Mouse (Mus musculus) heart, postnatal 10 days (tissue): Measurements from ENCODE around the gene Acot3. TPM values are rescaled to one million over a fixed set of nuclear protein-coding genes. Genes with fewer than 3 reads are reported as not detected.
"Not testable (repeated sequence)": the region's sequence is repeated elsewhere in the genome, so short reads cannot be mapped to it uniquely, and the experiment has no call there.

ENCODE experiments used
- DNase-seq, 2 experiments: peaks; one replicate each; pipeline ENCODE4 v3.0.0; 2021
- intact Hi-C: fragments of 180-260 bp; cut with DNase I; formaldehyde crosslinking; loops from one replicate; pipeline ENCODE4 v1.15.1; 2025
- total RNA-seq, 2 experiments: library from RNA; stranded (reverse); gene quantifications; 2 replicates each; pipeline ENCODE4 v1.2.3; 2021

Gene Acot3
- total RNA-seq, 2 experiments from 2014 or later: 2.6 to 3.7 TPM

DNA sequence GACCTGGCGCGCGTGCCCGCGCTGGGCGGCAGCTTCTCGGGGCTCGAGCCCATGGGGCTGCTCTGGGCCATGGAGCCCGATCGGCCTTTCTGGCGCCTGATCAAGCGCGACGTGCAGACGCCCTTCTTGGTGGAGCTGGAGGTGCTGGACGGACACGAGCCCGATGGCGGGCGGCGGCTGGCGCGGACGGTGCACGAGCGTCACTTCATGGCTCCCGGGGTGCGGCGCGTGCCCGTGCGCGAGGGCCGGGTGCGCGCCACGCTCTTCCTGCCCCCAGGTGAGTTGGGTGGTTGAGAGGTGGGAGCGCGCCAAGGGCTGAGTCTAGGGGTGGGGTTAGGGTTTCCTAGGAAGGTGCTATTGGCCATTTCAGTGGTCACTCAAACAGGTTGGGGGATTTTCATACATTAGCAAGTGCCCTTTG lies 13.2 kb upstream of the Acot3 start, which contains the start of gene Gm49366:
Gene Gm49366 (plus strand): TSS at position 245 of the 421 bp plus-strand sequence.
- peak; percentile 56 to 68 for DNase-seq
- intact Hi-C loops: loop anchor here (10.0 kb wide), 1 partner anchor 324 kb away; no protein-coding TSS in a partner anchor

DNA sequence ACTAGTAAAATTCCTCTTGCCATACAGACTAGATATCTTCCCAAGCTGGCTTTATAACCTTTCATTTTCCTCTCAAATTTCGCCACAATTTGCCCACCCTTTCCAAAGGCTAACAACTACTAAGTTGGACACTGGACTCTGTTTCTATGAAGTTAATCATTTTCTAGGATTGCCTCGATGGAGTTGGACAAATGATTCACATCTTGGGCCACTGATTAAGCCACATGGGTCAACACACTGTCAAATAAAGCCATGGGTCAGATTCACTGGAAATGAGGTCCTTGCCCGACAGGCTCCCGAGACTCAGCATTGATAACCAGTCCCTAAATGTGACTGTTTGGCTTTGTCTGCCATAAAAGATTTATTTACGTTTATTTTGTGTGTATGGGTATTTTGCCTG lies 9.7 kb upstream of the Acot3 start:
- no peak for DNase-seq
- intact Hi-C loops: no loop called here

DNA sequence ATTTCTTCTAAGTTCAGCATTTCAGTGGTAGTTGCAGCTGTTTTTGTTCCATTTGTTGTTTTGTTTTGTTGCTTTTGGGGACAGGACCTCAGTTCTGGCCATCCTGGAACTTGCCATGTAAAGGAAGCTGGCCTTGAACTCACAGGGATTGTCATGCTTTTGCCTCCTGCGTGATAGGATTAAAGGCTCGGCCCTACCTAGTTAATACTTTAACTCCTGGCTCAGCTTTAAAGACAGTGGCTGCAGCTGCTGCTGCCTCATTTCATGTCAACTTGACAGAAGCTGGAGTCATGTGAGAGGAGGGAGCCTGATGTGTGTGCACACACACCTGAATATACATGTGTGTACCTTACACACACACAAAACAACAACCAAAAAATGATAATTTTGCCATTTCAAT lies 7.9 kb upstream of the Acot3 start:
- intact Hi-C loops: no loop called here
- no peak for DNase-seq

DNA sequence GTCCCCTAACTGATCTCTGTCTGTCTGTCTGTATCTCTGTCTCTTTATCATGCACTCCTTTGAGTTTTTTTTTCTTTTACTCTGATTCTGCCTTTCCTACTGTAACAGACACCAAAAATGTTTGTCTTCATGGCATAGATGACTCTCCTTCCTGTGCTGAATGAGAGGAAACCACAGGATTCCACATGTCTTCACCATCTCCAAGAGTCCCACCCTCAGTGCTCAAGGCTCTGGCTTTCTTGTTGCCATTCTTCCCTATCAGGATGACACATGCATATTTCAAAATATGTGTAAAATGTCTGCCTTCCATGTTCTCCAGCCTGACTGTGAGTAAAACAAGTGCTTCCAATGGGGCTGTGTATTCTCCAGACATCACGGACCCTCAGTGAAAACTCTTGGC lies 5.0 kb upstream of the Acot3 start:
- DNase-seq: no peak
- intact Hi-C loops: no loop called here

DNA sequence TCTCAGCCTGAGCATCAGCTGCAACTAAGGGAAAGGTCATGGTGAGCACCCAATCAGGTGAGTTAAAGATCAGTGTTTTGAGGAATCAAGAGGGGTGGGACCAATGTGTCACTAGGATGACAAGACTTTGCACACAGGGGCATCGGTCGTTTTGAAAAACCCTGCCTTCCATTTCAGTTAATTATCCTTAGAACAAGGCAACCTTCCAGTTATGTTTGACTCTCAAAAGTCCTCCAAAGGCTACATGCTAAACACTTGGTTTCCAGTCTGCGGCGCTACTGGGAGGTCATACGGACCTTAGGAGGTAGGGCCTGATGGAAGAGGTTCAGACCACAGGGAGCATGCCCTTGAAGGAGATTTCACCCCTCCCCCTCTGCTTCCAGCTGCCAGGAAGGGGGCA lies 1.2 kb upstream of the Acot3 start:
- intact Hi-C loops, DNase-seq: not testable (repeated sequence)

DNA sequence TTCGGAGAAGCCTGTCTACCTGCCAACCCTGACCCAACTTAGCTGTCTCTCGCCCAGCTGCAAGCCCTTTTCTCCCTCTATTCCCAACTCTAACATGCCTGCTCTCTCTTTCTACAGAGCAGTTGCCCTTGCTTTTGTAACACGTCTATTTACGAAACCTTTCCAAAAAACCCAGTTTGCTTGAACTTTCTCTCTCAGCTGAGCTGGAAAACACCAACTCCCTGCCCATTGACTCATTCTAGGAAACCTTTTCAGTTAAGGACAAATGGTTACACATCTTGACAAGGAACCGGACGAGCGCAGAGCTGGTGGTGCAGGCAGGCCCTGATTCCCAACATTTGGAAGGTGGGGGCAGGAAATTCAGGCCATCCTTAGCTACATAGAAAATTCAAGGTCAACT lies 665 bp downstream of the Acot3 start:
- intact Hi-C loops: no loop called here
- no peak for DNase-seq

DNA sequence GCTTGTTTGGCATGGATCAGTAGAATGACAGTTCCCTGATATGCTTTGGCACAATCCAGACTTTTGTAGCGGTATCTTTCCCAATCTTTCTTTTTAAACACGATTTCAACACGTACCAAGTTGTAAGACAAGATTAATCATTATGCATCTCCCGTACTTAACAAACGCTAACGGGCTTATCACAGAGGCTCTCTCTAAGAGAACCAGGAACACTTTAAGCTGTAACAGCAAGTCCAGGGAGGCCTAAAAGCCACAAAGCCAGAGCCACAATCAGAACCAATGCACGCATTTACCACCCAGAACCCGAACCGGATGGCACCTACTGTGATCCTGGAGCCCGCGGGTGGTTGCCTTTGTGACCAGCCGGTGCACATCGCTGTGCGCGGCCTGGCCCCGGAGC lies 1.2 kb downstream of the Acot3 start:
- peak; percentile 16 to 30 for DNase-seq
- intact Hi-C loops: no loop called here

DNA sequence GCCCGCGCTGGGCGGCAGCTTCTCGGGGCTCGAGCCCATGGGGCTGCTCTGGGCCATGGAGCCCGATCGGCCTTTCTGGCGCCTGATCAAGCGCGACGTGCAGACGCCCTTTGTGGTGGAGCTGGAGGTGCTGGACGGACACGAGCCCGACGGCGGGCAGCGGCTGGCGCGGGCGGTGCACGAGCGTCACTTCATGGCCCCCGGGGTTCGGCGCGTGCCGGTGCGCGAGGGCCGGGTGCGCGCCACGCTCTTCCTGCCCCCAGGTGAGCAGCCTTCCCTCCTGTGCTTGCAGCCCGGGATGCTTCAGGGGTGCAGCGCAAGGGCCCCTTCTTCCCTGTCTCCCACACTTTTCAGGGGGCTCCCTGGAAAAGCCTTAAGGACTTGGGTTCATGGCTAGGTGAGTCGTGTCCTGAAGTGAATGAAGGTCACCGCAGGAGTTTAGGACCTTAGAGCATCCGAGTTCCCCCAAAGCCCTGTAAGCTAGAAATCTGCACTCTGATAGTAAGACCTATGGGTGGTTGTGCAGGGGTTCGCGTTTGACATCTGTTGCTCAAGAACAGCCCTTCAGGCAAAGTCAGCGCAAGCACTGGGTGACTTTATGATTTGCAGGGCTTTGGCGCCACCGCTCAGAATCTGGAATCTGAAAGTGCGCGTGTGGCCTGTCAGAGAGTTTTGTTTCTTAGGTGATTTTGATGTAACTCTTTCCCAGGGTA lies 1.9 kb downstream of the Acot3 start:
- peak; percentile 50 to 53 for DNase-seq
- intact Hi-C loops: loop anchor here (2.0 kb wide), 1 partner anchor 83 kb away; no protein-coding TSS in a partner anchor

DNA sequence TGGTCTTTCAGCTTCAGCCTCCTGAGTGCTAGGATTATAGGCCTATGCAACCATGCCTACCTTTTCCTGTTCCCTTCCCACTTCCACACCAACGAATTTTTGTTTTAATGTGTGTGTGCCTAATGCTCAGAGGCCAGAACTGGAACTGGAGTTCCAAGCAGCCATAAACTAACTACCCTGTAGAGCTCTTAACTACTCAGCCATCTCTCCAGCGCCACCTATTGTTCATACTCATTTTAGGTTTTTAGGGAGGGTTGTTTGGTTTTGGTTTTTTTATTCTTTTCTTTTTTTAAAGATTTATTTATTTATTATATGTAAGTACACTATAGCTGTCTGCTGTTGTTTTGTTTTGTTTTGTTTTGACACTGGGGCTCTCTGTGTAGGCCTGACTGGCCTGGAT lies 9.0 kb downstream of the Acot3 start:
- peak; percentile 6 to 57 for DNase-seq

DNA sequence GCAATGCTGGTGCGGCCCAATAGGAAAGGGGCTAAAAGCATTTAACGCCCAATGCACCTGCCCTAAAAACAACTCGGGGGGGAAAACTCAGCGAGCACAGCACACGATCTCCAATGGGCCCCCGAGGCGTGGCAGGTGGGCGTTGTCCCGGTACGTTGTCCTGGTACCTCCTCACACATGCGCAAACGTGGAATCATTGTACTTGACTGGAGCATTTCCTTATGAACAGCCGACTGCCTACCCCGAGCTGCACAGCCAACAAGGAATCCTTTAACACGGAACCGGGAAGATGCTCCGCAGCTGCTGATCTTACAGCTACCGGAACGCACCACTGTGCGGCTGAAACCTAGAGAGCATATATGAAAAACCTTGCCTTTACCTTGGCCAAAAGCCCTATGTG lies 10.4 kb downstream of the Acot3 start:
- DNase-seq: no peak
- intact Hi-C loops: loop anchor here (5.0 kb wide), 1 partner anchor 350 kb away; no protein-coding TSS in a partner anchor

More for the DNA sequence above, 9.0 kb downstream of the Acot3 start:
- intact Hi-C loops: loop anchor here (2.0 to 5.0 kb wide), 2 partner anchors 88 to 349 kb away; no protein-coding TSS in a partner anchor

DNA sequence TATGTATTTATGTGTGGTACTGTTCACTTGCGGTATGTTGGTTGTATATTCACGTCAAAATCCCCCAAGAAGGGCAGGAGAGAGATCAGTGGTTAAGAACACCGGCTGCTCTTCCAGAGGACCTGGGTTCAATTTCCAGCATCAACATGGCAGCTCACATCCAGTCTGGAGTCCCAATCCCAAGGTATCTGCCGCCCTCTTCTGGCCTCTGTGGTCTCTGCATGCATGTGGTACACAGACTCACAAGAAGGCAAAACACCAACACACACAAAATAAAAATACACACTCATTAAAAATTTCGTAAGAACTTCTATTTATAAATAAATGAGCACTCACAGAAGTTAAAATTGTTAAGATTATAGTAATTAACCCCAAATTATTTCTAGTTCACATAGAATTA lies 11.3 kb downstream of the Acot3 start:
- intact Hi-C loops: loop anchor here (5.0 kb wide), 1 partner anchor 351 kb away; no protein-coding TSS in a partner anchor
- peak in 1 of 2 experiments; percentile 28 for DNase-seq

DNA sequence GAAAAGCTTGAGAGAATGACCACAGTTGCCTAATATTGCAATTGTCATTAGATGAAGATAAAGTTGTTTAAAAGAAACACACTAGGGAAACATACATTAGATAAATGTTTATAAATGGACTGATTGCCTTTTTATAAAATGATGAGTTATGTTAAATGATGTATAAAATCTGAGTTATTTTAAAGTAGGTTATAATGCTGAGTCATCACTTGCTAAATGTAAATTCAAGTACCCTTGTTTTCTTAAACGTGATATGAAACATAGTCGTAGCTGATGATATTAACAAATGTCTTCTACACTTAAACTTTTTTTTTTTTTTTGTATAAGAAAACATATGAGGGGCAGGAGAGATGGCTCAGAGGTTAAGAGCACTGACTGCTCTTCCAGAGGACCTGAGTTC lies 11.9 kb downstream of the Acot3 start:
- no peak for DNase-seq
- intact Hi-C loops: loop anchor here (5.0 kb wide), 1 partner anchor 352 kb away; no protein-coding TSS in a partner anchor

DNA sequence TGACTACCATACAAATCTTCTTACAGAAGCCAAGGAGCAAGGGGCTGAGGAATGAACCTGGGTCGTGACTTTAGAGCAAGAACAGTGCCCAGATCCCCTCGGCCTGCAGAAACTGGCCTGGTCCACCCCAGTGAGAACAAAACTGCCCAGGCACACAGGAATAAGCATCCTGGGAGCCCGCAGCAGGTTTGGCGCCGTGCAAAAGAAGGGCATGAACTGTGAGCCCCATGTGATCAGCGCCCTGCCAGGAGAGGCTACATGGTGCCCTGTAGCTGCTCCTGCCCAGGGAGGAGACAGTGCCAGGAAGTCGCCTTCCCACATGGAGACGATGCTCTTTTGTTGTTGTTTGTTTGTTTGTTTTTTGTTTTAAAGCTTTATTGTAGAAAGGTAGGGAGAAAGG lies 12.7 kb downstream of the Acot3 start:
- DNase-seq: peak in 1 of 2 experiments; percentile 11
- intact Hi-C loops: loop anchor here (5.0 kb wide), 1 partner anchor 352 kb away; no protein-coding TSS in a partner anchor

DNA sequence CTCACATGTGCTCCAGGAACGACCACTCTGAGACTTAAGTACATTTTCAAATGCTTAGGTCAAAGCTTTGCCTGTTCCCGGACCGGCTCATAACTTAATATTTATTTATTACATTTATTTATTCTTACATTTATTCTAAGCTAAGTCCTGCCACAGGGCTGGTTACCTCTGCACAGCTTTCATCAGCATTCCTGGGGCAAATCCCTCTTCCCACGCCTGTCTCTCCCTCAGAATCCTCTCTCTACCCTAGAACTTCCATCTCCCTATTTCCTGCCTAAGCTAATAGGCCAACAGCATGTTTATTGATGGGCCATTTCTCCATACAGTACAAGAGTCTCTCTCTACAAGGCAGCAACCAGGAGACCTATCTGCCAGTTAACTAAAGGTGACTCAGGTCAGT lies 15.8 kb downstream of the Acot3 start:
- intact Hi-C loops: no loop called here

DNA sequence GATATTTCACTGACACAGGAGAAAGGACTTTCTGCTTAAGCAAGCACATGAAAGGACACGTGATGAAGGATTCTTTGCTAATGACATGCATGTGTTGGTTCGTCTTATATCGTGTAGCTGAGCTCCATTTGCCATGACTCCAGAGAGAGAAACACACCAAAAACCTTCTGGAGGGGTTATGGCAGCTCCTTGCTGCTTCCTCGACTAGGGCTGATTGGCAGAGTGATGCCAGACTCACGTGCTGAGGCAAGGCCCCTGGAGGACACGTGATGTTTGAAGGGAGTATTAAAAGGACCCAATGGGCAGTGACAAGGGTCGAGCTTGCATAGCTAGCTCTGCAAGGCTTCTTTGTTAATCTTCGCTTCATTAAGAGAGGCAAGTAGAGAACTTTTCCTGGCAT lies 16.4 kb downstream of the Acot3 start:
- DNase-seq: no peak
- intact Hi-C loops: no loop called here

More for the DNA sequence above, 15.8 kb downstream of the Acot3 start:
- no peak for DNase-seq

DNA sequence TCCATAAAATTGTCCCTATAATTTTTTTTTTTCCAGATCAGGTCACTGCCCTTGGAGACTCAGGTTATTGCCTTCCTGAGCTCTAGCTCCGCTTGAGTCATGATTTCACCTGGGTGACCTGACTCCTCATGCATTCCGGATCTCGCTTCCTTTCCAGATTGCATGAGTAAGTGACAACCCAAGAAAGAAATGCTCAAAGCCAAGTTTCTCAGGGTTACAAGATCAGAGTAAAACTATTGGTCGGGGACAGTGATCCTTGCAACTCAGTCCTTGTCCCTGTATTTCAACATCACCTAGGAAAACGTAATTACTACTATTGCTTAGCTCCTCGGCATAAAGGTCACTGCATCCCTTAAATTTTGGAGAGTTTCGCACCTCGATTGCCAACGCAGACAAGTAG lies 17.0 kb downstream of the Acot3 start, which contains the start of gene Acot5:
Gene Acot5 (plus strand): TSS at position 340 of the 400 bp plus-strand sequence.
- intact Hi-C loops: no loop called here
- DNase-seq: no peak

DNA sequence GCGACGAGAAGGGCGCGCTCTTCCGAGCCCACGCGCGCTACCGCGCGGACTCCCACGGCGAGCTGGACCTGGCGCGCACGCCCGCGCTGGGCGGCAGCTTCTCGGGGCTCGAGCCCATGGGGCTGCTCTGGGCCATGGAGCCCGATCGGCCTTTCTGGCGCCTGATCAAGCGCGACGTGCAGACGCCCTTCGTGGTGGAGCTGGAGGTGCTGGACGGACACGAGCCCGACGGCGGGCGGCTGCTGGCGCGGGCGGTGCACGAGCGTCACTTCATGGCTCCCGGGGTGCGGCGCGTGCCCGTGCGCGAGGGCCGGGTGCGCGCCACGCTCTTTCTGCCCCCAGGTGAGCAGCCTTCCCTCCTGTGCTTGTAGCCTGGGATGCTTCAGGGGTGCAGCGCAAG lies 17.6 kb downstream of the Acot3 start:
- intact Hi-C loops: not testable (repeated sequence)
- peak; percentile 41 to 57 for DNase-seq

DNA sequence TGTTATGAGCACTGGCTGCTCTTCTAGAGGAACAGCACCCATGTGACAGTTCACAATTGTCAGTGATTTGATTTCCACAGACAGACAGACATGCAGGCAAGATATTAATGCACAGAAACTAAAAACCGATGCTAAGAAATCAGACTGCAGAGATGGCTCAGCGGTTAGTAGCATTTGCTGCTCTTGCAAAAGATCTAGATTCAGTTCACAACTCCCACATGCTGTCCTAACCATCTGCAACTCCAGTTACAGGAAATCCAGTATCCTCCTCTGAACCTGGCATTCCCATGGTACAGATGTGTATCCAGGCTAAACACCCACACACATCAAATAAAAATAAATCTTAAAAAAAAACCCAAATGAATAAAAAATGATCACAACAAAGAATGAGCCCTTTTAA lies 19.8 kb downstream of the Acot3 start:
- intact Hi-C loops: no loop called here

DNA sequence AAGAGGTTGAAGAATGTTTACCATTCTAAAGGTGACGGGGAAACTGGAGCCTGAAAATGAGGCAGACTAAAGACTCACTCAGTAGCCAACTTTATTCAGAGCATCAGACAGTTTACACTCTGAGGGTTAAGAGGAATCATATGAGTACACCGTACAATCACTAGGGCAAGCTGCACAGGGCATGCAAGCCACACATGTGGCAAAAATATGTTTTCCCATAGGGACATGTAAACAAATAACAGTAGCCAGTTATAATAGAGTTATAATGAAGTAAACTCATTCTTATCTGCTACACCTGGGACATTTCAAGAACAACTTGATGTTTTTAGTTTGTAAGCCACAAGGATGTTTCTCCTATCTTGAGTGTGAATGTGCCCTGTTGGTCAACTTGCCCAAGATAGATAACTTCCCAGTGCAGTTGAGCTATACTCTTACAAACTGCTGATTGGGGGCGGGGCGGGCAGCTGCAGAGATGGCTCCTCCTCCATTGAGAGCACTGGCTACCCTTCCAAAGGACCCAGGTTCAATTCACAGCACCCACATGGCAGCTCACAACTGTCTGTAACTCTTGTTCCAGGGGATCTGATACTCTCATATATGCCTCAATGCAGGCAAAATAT lies 25.5 kb downstream of the Acot3 start:
- DNase-seq: no peak
- intact Hi-C loops: no loop called here

More for the DNA sequence above, 19.8 kb downstream of the Acot3 start:
- no peak for DNase-seq

DNA sequence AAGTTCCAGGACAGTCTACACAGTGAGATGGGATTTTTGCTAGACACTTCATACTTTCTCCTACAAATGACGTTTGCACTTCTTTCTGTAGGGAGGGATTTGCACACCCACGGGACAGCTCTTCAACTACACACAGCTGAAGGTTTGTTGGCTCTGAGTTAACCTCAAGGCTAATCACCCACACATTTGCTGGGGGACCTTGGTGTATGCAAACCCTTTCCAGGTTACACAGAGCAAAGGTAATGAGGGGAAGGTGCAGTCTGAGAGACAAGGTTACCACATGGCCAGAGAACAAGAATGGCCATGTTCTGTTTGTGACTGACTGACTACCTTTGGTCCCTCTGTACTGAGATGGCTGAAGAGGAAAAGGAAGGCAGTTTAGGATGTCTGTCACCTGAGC lies 31.9 kb downstream of the Acot3 start:
- intact Hi-C loops: no loop called here
- DNase-seq: no peak

DNA sequence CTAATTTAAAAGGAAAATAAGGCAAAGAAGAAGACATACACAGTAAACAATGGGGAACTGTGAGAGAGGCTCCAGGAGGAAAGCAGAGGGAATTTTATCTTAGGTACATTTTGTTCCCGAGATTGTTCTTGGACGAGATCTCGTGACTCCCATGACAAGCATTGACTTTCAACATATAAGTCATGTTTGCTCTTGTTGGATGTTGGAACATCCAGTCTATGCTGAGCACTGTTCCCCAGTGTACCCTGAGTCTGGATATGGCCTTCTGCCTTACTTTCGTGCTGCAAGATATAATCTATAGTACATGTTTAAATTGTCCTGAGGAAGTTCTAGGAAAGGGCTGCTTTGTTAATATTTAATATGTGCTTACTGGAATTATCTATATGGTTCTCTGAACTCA lies 32.6 kb downstream of the Acot3 start:
- no peak for DNase-seq
- intact Hi-C loops: no loop called here

DNA sequence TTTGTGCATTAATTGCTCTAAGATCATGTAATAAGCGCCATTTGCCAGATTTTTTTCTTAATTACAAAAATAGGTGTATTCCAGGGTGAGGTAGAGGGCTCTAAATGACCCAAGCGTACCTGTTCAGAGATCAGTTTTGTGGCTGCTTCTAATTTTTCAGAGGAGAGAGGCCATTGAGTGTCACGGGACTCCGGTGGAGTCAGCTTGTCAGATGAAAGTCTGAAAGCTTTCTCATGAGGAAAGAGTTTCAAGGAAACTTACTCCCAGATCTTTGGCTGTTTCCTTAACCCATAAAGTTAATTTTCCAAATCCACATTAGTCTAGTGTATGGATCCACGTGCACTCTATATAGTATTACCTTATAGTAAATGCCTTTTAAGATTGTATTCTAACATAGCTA lies 42.7 kb downstream of the Acot3 start:
- intact Hi-C loops, DNase-seq: not testable (repeated sequence)
